17 mouse cellular contexts compared by ENCODE assay signal in the genomic region with DNA sequence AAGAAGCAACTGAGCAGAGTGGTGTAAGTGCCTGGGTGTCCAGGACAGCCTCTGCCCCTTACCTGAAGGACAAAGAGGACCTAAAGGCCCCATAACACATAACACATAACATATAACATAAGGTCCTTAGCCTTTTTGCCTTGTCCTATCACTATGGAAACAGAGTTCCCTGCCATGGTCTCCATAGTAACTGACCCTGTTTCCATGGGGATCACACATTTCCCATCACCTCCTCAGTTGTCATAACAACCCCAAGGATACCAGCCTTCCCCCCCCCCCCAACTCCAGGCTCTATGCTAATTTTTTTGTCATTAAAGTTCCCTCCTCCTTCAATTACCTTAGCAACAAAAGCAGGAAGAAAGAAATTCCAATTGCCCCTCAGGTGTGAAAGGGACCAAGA. TPM values are rescaled to one million over a fixed set of nuclear protein-coding genes. Genes with fewer than 3 reads are reported as not detected.
A peak's percentile ranks its signal among the peaks of the same experiment; 100 is the strongest.
DNase-seq lines count a peak whose midpoint lies in the region; ATAC-seq and TF ChIP-seq lines count a peak whose summit lies in the region.
"Had no signal": no experiment of that assay in that cellular context is flagged by ENCODE, and none has a peak within 500 bp of the region (broad histone marks: within the 10 kb centered on the region; RNA-seq: fewer than 3 reads in every experiment).

No protein-coding gene starts in this region.

- no peak overlapping the region for H3K4me3 ChIP-seq in forebrain, embryonic 12.5 days (replicated peaks)
- H3K4me3 ChIP-seq in hindbrain, embryonic 14.5 days (replicated peaks; ENCODE audit: low read length) = no peak overlapping the region
- no peak overlapping the region for H3K4me3 ChIP-seq in midbrain, postnatal 0 days (ENCODE audit: low read depth, low read length)
- H3K4me3 ChIP-seq: kidney, embryonic 15.5 days had no signal

- peak overlapping the region; percentile 78 for H3K27ac ChIP-seq in forebrain, embryonic 12.5 days
- H3K27ac ChIP-seq in hindbrain, embryonic 14.5 days = peak overlapping the region; percentile 63
- H3K27ac ChIP-seq in midbrain, postnatal 0 days (ENCODE audit: low read depth, low read length) = peak overlapping the region; percentile 64
- H3K27ac ChIP-seq: kidney, embryonic 15.5 days; liver, embryonic 14.5 days; stomach, postnatal 0 days had no signal

- peaks cover 30% of the 10 kb centered on the region for H3K27me3 ChIP-seq in forebrain, embryonic 12.5 days
- peaks cover 24% of the 10 kb centered on the region for H3K27me3 ChIP-seq in hindbrain, embryonic 14.5 days (ENCODE audit: control insufficient read depth, insufficient read depth, low read length)
- no peaks in the 10 kb centered on the region for H3K27me3 ChIP-seq in midbrain, postnatal 0 days (ENCODE audit: insufficient read depth, low read length)

- peak; percentile 42 to 65 for DNase-seq in layer of hippocampus, postnatal 14 days (ENCODE audit: low spot score in 2 of 2)
- no peak for DNase-seq in layer of hippocampus, postnatal 36 days
- peak; percentile 35 for DNase-seq in hindbrain, embryonic 14.5 days (ENCODE audit: low spot score)
- peak; percentile 70 for DNase-seq in midbrain, postnatal 0 days (ENCODE audit: low spot score)
- no peak for DNase-seq in cerebellum, adult 18-20 months
- DNase-seq in heart, postnatal 14 days = no peak
- no peak for DNase-seq in ovary, adult 18-20 months (ENCODE audit: low spot score)
- DNase-seq: adrenal gland, adult 8-10 months; B cell, adult 2 months; cerebellum, adult 11 months; lung, postnatal 14 days; spleen, adult 18-20 months had no signal

- H3K9me3 ChIP-seq in forebrain, embryonic 12.5 days = no peaks in the 10 kb centered on the region
- no peaks in the 10 kb centered on the region for H3K9me3 ChIP-seq in hindbrain, embryonic 14.5 days (ENCODE audit: control insufficient read depth, low read length)
- no peaks in the 10 kb centered on the region for H3K9me3 ChIP-seq in midbrain, postnatal 0 days (ENCODE audit: low read length)
- H3K9me3 ChIP-seq: kidney, embryonic 15.5 days had no signal

- TF ChIP-seq CTCF in midbrain, postnatal 0 days (IDR thresholded peaks at IDR 0.05) = no peak

- no peak overlapping the region for H3K9ac ChIP-seq in forebrain, embryonic 12.5 days
- H3K9ac ChIP-seq in hindbrain, embryonic 14.5 days = no peak overlapping the region
- H3K9ac ChIP-seq in midbrain, postnatal 0 days (replicated peaks; ENCODE audit: low read length, poor library complexity, severe bottlenecking) = no peak overlapping the region
- H3K9ac ChIP-seq: kidney, embryonic 15.5 days; liver, embryonic 14.5 days had no signal

- no peak overlapping the region for H3K4me2 ChIP-seq in forebrain, embryonic 12.5 days
- no peak overlapping the region; the same call in 1 of the 2 replicates for H3K4me2 ChIP-seq in hindbrain, embryonic 14.5 days (replicated peaks)
- 0 out of 2 replicates have a peak overlapping the region, but pooled peaks have one; percentile 18 for H3K4me2 ChIP-seq in midbrain, postnatal 0 days (ENCODE audit: low read depth, low read length, poor library complexity, severe bottlenecking)
- H3K4me2 ChIP-seq: kidney, embryonic 15.5 days had no signal

- ATAC-seq in forebrain, embryonic 12.5 days (ENCODE audit: low FRiP score) = peak; percentile 65
- ATAC-seq in hindbrain, embryonic 14.5 days (ENCODE audit: low FRiP score) = no peak
- peak; percentile 73 for ATAC-seq in midbrain, postnatal 0 days (ENCODE audit: low FRiP score)
- ATAC-seq: inflammation-experienced regulatory T-cells, adult 6 months had no signal

- intact Hi-C loops in heart, postnatal 14 days (cut with DNase I) = no loop called here

- no peaks in the 10 kb centered on the region for H3K36me3 ChIP-seq in forebrain, embryonic 12.5 days (replicated peaks)
- no peaks in the 10 kb centered on the region for H3K36me3 ChIP-seq in hindbrain, embryonic 14.5 days (replicated peaks; ENCODE audit: control insufficient read depth, insufficient read depth)
- H3K36me3 ChIP-seq in midbrain, postnatal 0 days (ENCODE audit: insufficient read depth, low read length) = no peaks in the 10 kb centered on the region
- H3K36me3 ChIP-seq: kidney, embryonic 15.5 days had no signal

- H3K4me1 ChIP-seq in forebrain, embryonic 12.5 days = peaks cover 33% of the 10 kb centered on the region
- H3K4me1 ChIP-seq in hindbrain, embryonic 14.5 days (replicated peaks; ENCODE audit: control insufficient read depth, insufficient read depth, low read length) = peaks cover 21% of the 10 kb centered on the region
- peaks cover 16% of the 10 kb centered on the region for H3K4me1 ChIP-seq in midbrain, postnatal 0 days (ENCODE audit: insufficient read depth, low read length)

RNA-seq across cellular contexts. Expression of a gene that starts 4.2 kb away (rescaled TPM):
- total RNA-seq in layer of hippocampus, postnatal 14 days (2021) = 1 to 10 TPM; 7.8 to 9.4 TPM
- total RNA-seq in layer of hippocampus, postnatal 36 days (2021) = 10 to 100 TPM; 14.0 to 17.5 TPM
- polyA plus RNA-seq in forebrain, embryonic 12.5 days (2016; fragmentation: Nextera tagmentation; extraction: Ambion mirVana) = 2.0 and 2.3 TPM in 2 replicates
- polyA plus RNA-seq in hindbrain, embryonic 14.5 days (2014; fragmentation: Nextera tagmentation; extraction: Ambion mirVana) = 2.2 and 4.0 TPM in 2 replicates
- total RNA-seq in midbrain, postnatal 0 days (2014; rRNA removed) = 9.3 and 11.5 TPM in 2 replicates
- 3.9 and 4.0 TPM in 2 replicates for polyA plus RNA-seq in midbrain, postnatal 0 days (2015; fragmentation: Nextera tagmentation; extraction: Ambion mirVana)
- 10 to 100 TPM; 10.4 to 12.0 TPM for total RNA-seq in heart, postnatal 14 days (2021)

RNA-seq across cellular contexts. Expression of a gene that starts 6.5 kb away (rescaled TPM):
- total RNA-seq in layer of hippocampus, postnatal 14 days (2021) = 10 to 100 TPM; 40.1 to 47.1 TPM
- 10 to 100 TPM; 48.3 to 54.5 TPM for total RNA-seq in layer of hippocampus, postnatal 36 days (2021)
- 139 and 143 TPM in 2 replicates for polyA plus RNA-seq in forebrain, embryonic 12.5 days (2016; fragmentation: Nextera tagmentation; extraction: Ambion mirVana)
- 84.6 and 97.6 TPM in 2 replicates for polyA plus RNA-seq in hindbrain, embryonic 14.5 days (2014; fragmentation: Nextera tagmentation; extraction: Ambion mirVana)
- 25.0 and 51.6 TPM in 2 replicates for total RNA-seq in midbrain, postnatal 0 days (2014; rRNA removed)
- 102 and 106 TPM in 2 replicates for polyA plus RNA-seq in midbrain, postnatal 0 days (2015; fragmentation: Nextera tagmentation; extraction: Ambion mirVana)
- total RNA-seq in heart, postnatal 14 days (2021) = 10 to 100 TPM; 65.4 to 68.1 TPM

RNA-seq across cellular contexts. Expression of a gene that starts 25.5 kb away (rescaled TPM):
- total RNA-seq in layer of hippocampus, postnatal 14 days (2021) = 1 to 10 TPM; 2.1 to 2.6 TPM
- total RNA-seq in layer of hippocampus, postnatal 36 days (2021) = 1 to 10 TPM; 1.8 to 2.4 TPM
- 31.0 and 32.0 TPM in 2 replicates for polyA plus RNA-seq in forebrain, embryonic 12.5 days (2016; fragmentation: Nextera tagmentation; extraction: Ambion mirVana)
- polyA plus RNA-seq in hindbrain, embryonic 14.5 days (2014; fragmentation: Nextera tagmentation; extraction: Ambion mirVana) = 16.4 and 16.8 TPM in 2 replicates
- total RNA-seq in midbrain, postnatal 0 days (2014; rRNA removed) = 20.9 and 23.2 TPM in 2 replicates
- polyA plus RNA-seq in midbrain, postnatal 0 days (2015; fragmentation: Nextera tagmentation; extraction: Ambion mirVana) = 17.4 and 20.6 TPM in 2 replicates
- 1 to 10 TPM; 1.1 to 1.2 TPM for total RNA-seq in heart, postnatal 14 days (2021)

Comparison
In these comparisons a context has a peak if more than half of its experiments do, and no peak if none do; other contexts are left out.
1. DNase-seq: peak in layer of hippocampus, postnatal 14 days (2 of 2), hindbrain, embryonic 14.5 days (single experiment) and midbrain, postnatal 0 days (single experiment); none in layer of hippocampus, postnatal 36 days (0 of 2), cerebellum, adult 18-20 months (0 of 2), heart, postnatal 14 days (0 of 2) and ovary, adult 18-20 months (single experiment).
2. Peak in every context shown above with its lines, with median percentiles within 50 percentile points of each other: H3K27ac ChIP-seq.